Mouse (Mus musculus): ENCODE results near the gene Zfp607a. TPM values are rescaled to one million over a fixed set of nuclear protein-coding genes. Genes with fewer than 3 reads are reported as not detected.
"Not testable (repeated sequence)": the region's sequence is repeated elsewhere in the genome, so short reads cannot be mapped to it uniquely, and the experiment has no call there.

The Zfp607a gene
- 2.2 and 3.1 TPM in 2 replicates for polyA plus RNA-seq (2016; fragmentation: Nextera tagmentation; extraction: Ambion mirVana)

- H3K9me3 ChIP-seq (replicated peaks): no peaks in the 10 kb centered on the region
- no peak within 1 kb of the TSS for H3K4me3 ChIP-seq
- 87% methylated on average over 1 of the region's 1 CpGs for WGBS
- H3K36me3 ChIP-seq: peaks cover 39% of the 10 kb centered on the region
- H3K4me2 ChIP-seq (replicated peaks): no peak within 1 kb of the TSS
- H3K27ac ChIP-seq: no peak within 1 kb of the TSS
- no peaks in the 10 kb centered on the region for H3K27me3 ChIP-seq
- no peak within 1 kb of the TSS for H3K9ac ChIP-seq
- ATAC-seq (ENCODE audit: low FRiP score): no peak
- peaks cover 18% of the 10 kb centered on the region for H3K4me1 ChIP-seq
These were observed at the start of gene Zfp607a for GRCm38 (mm10) chr7:27857227-27857626. TSS of gene Zfp607a (plus strand) at chr7:27857527.

GRCm38 (mm10) chr7:27818526-27819110 lies 38.7 kb upstream of the Zfp607a start:
- ATAC-seq (ENCODE audit: low FRiP score): no peak
- H3K36me3 ChIP-seq: peaks cover 47% of the 10 kb centered on the region
- no peak overlapping the region for H3K4me3 ChIP-seq
- H3K27ac ChIP-seq: no peak overlapping the region
- H3K4me2 ChIP-seq (replicated peaks): no peak overlapping the region
- no peaks in the 10 kb centered on the region for H3K4me1 ChIP-seq
- no peak overlapping the region for H3K9ac ChIP-seq
- no peaks in the 10 kb centered on the region for H3K9me3 ChIP-seq (replicated peaks)
- H3K27me3 ChIP-seq: no peaks in the 10 kb centered on the region
- 96% methylated on average over 7 of the region's 7 CpGs for WGBS

- no peaks in the 10 kb centered on the region for H3K27me3 ChIP-seq
- H3K36me3 ChIP-seq: peaks cover 35% of the 10 kb centered on the region
- H3K4me1 ChIP-seq: no peaks in the 10 kb centered on the region
- no peak for ATAC-seq (ENCODE audit: low FRiP score)
- H3K9me3 ChIP-seq (replicated peaks): peaks cover 7% of the 10 kb centered on the region
- H3K4me2 ChIP-seq (replicated peaks): no peak overlapping the region
- H3K9ac ChIP-seq: no peak overlapping the region
- H3K4me3 ChIP-seq: no peak overlapping the region
- H3K27ac ChIP-seq: no peak overlapping the region
These were observed 34.7 kb upstream of the Zfp607a start for GRCm38 (mm10) chr7:27822611-27823010.

GRCm38 (mm10) chr7:27834131-27834530 lies 23.2 kb upstream of the Zfp607a start:
- Histone ChIP-seq H3K9ac (no peak overlapping the region), H3K4me3 (no peak overlapping the region), H3K4me2 (replicated peaks) (no peak overlapping the region), H3K9me3 (replicated peaks) (no peaks in the 10 kb centered on the region), H3K36me3 (no peaks in the 10 kb centered on the region), H3K27ac (no peak overlapping the region), H3K27me3 (no peaks in the 10 kb centered on the region), H3K4me1 (peaks cover 3% of the 10 kb centered on the region)
- ATAC-seq (ENCODE audit: low FRiP score): no peak
- WGBS: 81% methylated on average over 2 of the region's 2 CpGs

DNA sequence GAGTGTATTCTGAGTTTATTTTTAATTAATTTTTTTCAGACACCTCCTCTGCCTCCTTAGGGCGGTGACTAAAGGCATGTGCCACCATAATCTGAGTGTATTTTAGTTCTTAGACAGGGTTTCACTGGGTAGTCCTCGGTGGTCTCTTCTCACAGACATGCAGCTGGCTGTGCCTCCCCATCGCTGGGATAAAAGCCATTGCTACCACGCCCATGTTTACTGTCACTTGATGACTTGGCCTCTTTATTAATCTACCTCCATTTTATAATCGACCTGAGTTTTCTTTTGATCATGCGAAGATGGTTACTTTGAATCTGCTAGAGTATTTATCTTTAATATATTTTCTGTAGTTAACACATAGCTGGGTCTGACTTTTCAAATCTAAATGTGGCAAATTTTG lies 19.4 kb upstream of the Zfp607a start:
- Histone ChIP-seq H3K4me1 (peaks cover 9% of the 10 kb centered on the region), H3K36me3 (no peaks in the 10 kb centered on the region), H3K4me2 (replicated peaks) (peak overlapping the region; percentile 55), H3K9ac (peak overlapping the region; percentile 63), H3K27ac (peak overlapping the region; percentile 84), H3K9me3 (replicated peaks) (no peaks in the 10 kb centered on the region), H3K27me3 (no peaks in the 10 kb centered on the region), H3K4me3 (peak overlapping the region; percentile 60)
- ATAC-seq (ENCODE audit: low FRiP score): peak; percentile 57
- 28% methylated on average over 6 of the region's 6 CpGs for WGBS

DNA sequence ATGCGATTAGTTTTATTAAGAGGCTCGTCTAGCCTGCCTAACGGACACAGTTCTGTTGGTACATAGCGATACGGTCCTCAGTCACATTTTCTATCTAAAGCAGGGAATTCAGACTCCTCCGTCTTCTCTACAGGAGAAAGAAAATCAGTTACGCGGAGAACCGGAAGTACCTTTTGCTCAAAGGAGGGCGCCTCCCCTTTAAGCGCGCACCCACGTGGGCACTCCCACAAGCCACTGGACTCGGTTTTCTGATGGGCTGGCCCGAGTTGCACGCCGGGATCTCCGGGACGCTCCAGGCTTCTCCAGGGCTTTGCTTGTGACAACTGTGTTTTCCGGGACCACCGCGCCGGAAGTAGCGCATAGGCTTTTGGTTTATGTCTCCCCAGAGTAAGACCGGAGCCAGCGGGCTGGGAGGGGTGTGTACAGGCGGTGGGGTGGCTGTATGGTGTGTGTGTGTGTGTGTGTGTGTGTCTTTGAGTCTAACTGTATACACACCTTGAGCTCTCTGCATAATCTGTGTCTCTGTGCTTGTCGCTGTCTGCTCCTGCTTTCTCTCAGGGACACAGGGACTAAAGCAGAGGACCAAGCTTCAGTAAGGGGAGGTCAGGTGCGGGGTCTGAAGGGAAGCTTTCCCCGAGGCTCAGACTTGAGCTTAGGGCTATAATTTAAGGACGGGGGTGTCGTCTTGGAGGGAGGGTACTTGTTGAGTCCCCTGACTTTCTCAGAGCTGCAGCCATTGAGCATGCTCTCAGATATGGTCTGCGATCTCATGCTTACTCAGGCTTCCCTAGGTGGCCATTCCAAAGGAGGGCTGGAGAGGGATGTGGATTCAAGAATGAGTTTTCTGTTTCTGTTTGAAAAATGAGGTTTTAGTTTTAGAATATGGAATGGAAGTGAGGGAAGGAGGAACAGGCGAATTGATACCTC lies 18.7 kb upstream of the Zfp607a start, which contains the start of gene Zfp59:
Gene Zfp59 (plus strand): TSS at position 285 of the 927 bp plus-strand sequence.
- H3K36me3 ChIP-seq: no peaks in the 10 kb centered on the region
- peak; percentile 98 for ATAC-seq (ENCODE audit: low FRiP score)
- peaks cover 9% of the 10 kb centered on the region for H3K4me1 ChIP-seq
- H3K27ac ChIP-seq: peak within 1 kb of the TSS; percentile 84
- 3% methylated on average over 34 of the region's 34 CpGs for WGBS
- no peaks in the 10 kb centered on the region for H3K9me3 ChIP-seq (replicated peaks)
- H3K4me2 ChIP-seq (replicated peaks): peak within 1 kb of the TSS; percentile 55
- H3K4me3 ChIP-seq: peak within 1 kb of the TSS; percentile 60
- H3K9ac ChIP-seq: peak within 1 kb of the TSS; percentile 63
- H3K27me3 ChIP-seq: no peaks in the 10 kb centered on the region

GRCm38 (mm10) chr7:27839596-27839995 lies 17.7 kb upstream of the Zfp607a start:
- Histone ChIP-seq H3K4me2 (replicated peaks) (peak overlapping the region; percentile 55), H3K27me3 (no peaks in the 10 kb centered on the region), H3K9ac (no peak overlapping the region), H3K36me3 (peaks cover 4% of the 10 kb centered on the region), H3K27ac (no peak overlapping the region), H3K9me3 (replicated peaks) (no peaks in the 10 kb centered on the region), H3K4me1 (peaks cover 9% of the 10 kb centered on the region), H3K4me3 (peak overlapping the region; percentile 60; the same call in 1 of the 2 replicates)
- no peak for ATAC-seq (ENCODE audit: low FRiP score)
- WGBS: 92% methylated on average over 7 of the region's 7 CpGs

- peaks cover 9% of the 10 kb centered on the region for H3K4me1 ChIP-seq
- no peak overlapping the region for H3K9ac ChIP-seq
- ATAC-seq (ENCODE audit: low FRiP score): no peak
- H3K36me3 ChIP-seq: peaks cover 9% of the 10 kb centered on the region
- H3K27ac ChIP-seq: no peak overlapping the region
- 87% methylated on average over 6 of the region's 6 CpGs for WGBS
- no peaks in the 10 kb centered on the region for H3K27me3 ChIP-seq
- H3K4me3 ChIP-seq: no peak overlapping the region
- no peaks in the 10 kb centered on the region for H3K9me3 ChIP-seq (replicated peaks)
- H3K4me2 ChIP-seq (replicated peaks): no peak overlapping the region
These were observed 17.2 kb upstream of the Zfp607a start for GRCm38 (mm10) chr7:27840104-27840503.

DNA sequence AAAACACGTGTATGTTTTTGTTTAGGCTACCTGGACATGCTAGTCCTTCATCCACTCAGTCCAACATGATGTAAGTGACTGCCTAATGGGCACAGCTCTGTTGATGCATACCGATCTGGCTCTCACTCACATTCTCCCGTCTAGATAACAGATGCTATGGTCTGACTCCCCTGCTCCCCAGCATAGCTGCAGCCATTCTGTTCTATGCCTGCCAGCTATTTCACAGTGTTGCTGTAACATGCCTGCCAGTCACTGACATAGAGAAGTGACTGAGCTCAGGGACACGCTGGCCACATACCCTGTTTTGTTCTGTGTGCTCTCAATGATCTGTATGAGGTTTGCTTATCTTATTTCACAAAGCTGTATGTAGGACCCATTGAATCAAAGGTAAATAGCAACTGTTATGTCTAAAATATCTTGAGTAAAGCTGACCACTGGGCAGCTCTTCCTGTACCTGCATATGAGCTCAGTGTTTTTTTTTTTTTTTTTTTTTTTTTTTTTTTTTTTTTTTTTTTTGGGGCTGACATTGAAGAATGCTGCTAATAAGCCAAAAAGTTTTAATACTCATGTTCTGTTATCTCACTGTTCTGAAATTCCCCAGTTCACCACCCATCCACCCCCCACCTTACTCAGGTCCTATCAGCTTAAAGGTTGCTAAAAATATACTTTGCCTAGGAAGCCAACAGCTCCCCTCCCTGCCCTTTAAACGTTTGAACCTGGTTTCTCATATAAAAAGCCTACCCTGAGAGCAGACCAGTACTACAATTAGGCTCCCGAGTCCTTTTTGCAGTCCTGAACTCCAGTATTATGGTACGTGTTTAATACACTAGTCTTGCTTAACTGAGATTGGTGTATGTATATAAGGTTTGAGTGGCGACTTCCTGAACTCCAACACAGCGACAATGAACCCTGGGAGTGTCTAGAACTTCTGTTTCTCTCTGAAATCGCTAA lies 2.2 kb downstream of the Zfp607a start:
- Histone ChIP-seq H3K27me3 (no peaks in the 10 kb centered on the region), H3K9me3 (replicated peaks) (no peaks in the 10 kb centered on the region), H3K4me1 (peaks cover 18% of the 10 kb centered on the region), H3K9ac (peak overlapping the region; percentile 67; the same call in 1 of the 2 replicates), H3K4me3 (peak overlapping the region; percentile 50), H3K36me3 (peaks cover 30% of the 10 kb centered on the region), H3K27ac (no peak overlapping the region), H3K4me2 (replicated peaks) (peak overlapping the region; percentile 76)
- 38% methylated on average over 10 of the region's 10 CpGs for WGBS
- no peak for ATAC-seq (ENCODE audit: low FRiP score)

DNA sequence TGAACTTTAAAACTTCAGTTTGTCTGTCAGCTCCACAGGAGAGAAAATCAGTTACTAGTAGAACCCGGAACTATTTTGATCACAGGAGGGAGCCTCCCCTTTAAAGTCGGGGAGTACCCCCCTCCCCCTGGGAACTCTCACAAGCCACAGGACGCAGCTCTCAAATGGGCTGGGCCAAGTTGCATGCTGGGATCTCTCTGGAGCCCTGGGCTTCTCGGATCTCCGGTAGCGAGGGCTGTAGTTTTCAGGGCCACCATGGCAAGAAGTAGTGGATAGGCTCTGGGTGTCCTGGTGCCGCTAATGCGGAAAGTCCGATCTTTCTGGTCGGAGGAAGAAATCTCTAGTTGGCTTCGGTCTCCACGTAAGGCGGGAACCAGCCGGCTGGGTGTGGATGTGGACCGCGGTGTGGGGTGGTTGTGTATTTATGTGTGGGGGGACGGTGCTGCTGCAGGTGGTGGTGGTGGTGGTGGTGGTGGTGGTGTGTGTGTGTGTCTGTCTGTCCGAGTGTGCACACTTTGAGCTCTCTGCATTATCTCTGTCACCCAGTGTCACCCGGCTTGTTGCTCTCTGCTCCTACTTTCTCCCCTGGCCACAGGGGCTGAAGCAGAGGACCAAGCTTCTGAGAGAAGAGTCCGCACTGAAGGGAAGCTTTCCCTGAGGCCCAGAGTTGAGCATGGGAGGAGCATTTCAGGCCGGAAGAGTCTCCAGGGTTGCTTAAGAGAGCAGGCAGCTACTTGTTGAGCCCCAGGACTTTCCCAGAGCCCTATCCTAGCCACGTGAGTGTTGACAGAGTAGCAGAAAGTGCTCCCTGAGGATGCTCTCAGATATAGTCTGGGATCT lies 3.3 kb downstream of the Zfp607a start:
- H3K9me3 ChIP-seq (replicated peaks): no peaks in the 10 kb centered on the region
- no peaks in the 10 kb centered on the region for H3K27me3 ChIP-seq
- peaks cover 25% of the 10 kb centered on the region; the same call in 1 of the 2 replicates for H3K36me3 ChIP-seq
- WGBS: under 1% methylated on average over 22 of the region's 22 CpGs
- peak overlapping the region; percentile 58; the same call in 1 of the 2 replicates for H3K27ac ChIP-seq
- H3K9ac ChIP-seq: peak overlapping the region; percentile 67
- peak overlapping the region; percentile 76 for H3K4me2 ChIP-seq (replicated peaks)
- peak overlapping the region; percentile 50 for H3K4me3 ChIP-seq
- H3K4me1 ChIP-seq: peaks cover 18% of the 10 kb centered on the region
- peak; percentile 78 for ATAC-seq (ENCODE audit: low FRiP score)

- peaks cover 18% of the 10 kb centered on the region for H3K4me1 ChIP-seq
- not testable (repeated sequence) for ATAC-seq (ENCODE audit: low FRiP score); H3K4me3 ChIP-seq; H3K27ac ChIP-seq; H3K27me3 ChIP-seq; H3K4me2 ChIP-seq (replicated peaks); H3K9me3 ChIP-seq (replicated peaks); H3K9ac ChIP-seq
- WGBS: 83% methylated on average over 5 of the region's 5 CpGs
- H3K36me3 ChIP-seq: peaks cover 18% of the 10 kb centered on the region
These were observed 5.3 kb downstream of the Zfp607a start for GRCm38 (mm10) chr7:27862578-27862977.

All from hindbrain, embryonic 12.5 days (tissue).